Comparison of ENCODE assay signal across 8 mouse cellular contexts in the genomic region with DNA sequence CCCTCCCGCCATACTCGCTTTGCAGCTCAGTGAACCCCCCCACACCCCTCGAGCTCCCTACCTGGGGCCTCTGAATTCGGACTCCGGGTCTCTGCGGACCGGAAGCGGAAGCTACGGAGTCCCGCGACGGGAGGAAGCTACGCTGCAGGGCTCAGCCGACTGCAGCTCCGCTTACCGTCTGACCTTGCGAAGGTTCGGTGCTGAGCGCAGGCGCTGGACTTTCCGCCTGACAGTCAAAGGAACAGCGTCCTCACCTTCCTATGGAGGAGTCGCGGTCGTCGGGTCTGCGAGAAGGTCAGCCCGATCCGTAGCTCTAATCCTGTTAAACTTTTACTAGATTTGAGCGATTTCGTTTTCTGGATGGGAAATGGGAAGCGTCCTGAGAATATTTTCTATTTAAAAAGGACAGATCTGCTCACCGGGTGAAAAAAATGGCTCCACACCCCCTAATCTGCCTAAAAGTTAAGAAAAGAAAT. TPM values are rescaled to one million over a fixed set of nuclear protein-coding genes. Genes with fewer than 3 reads are reported as not detected.
DNase-seq lines count a peak whose midpoint lies in the region; ATAC-seq lines count a peak whose summit lies in the region.

A gene (minus strand): TSS at position 128 of the 476 bp plus-strand sequence.

- peak within 1 kb of the TSS; percentile 75 for H3K4me2 ChIP-seq in embryonic facial prominence, embryonic 12.5 days (replicated peaks)
- peak within 1 kb of the TSS; percentile 56 for H3K4me2 ChIP-seq in limb, embryonic 15.5 days

- DNase-seq in 3134 (ENCODE audit: extremely low read depth, insufficient read length, low spot score): peak; percentile 90
- DNase-seq in adrenal gland, postnatal 25 days: peak; percentile 88
- DNase-seq in heart, adult 18-20 months: peak; percentile 89 to 93
- peak; percentile 91 to 93 for DNase-seq in kidney, adult 8-10 months
- peak; percentile 50 to 69 for DNase-seq in monocyte, adult 2 months (ENCODE audit: low read depth in 1 of 2, low spot score in 2 of 2)
- DNase-seq in spleen, postnatal 36 days (ENCODE audit: low spot score in 2 of 2): peak; percentile 87 to 88

- peaks cover 33% of the 10 kb centered on the region for H3K36me3 ChIP-seq in embryonic facial prominence, embryonic 12.5 days
- peaks cover 20% of the 10 kb centered on the region for H3K36me3 ChIP-seq in limb, embryonic 15.5 days

- H3K9me3 ChIP-seq in embryonic facial prominence, embryonic 12.5 days: no peaks in the 10 kb centered on the region
- no peaks in the 10 kb centered on the region for H3K9me3 ChIP-seq in limb, embryonic 15.5 days

- H3K4me3 ChIP-seq in embryonic facial prominence, embryonic 12.5 days: peak within 1 kb of the TSS; percentile 73
- H3K4me3 ChIP-seq in limb, embryonic 15.5 days: peak within 1 kb of the TSS; percentile 56

- H3K4me1 ChIP-seq in embryonic facial prominence, embryonic 12.5 days: peaks cover 16% of the 10 kb centered on the region
- H3K4me1 ChIP-seq in limb, embryonic 15.5 days: peaks cover 18% of the 10 kb centered on the region

- peak; percentile 90 for ATAC-seq in embryonic facial prominence, embryonic 12.5 days (ENCODE audit: insufficient number of reproducible peaks, insufficient read depth, low FRiP score, low TSS enrichment)
- ATAC-seq in limb, embryonic 15.5 days (ENCODE audit: insufficient number of reproducible peaks, low FRiP score, low TSS enrichment, low read depth): peak; percentile 88

- no peaks in the 10 kb centered on the region for H3K27me3 ChIP-seq in embryonic facial prominence, embryonic 12.5 days
- no peaks in the 10 kb centered on the region for H3K27me3 ChIP-seq in limb, embryonic 15.5 days

- peak within 1 kb of the TSS; percentile 78 for H3K9ac ChIP-seq in embryonic facial prominence, embryonic 12.5 days
- peak within 1 kb of the TSS; percentile 66 for H3K9ac ChIP-seq in limb, embryonic 15.5 days

- peak within 1 kb of the TSS; percentile 82 for H3K27ac ChIP-seq in embryonic facial prominence, embryonic 12.5 days
- peak within 1 kb of the TSS; percentile 83 for H3K27ac ChIP-seq in limb, embryonic 15.5 days

- WGBS in embryonic facial prominence, embryonic 12.5 days: under 1% methylated on average over 33 of the region's 33 CpGs
- under 1% methylated on average over 33 of the region's 33 CpGs for WGBS in limb, embryonic 15.5 days

RNA-seq across cellular contexts. Expression of the gene that starts here (rescaled TPM):
- 272 and 279 TPM in 2 replicates for total RNA-seq in adrenal gland, postnatal 25 days (2021)
- polyA plus RNA-seq in embryonic facial prominence, embryonic 12.5 days (2016; fragmentation: Nextera tagmentation; extraction: Ambion mirVana): 332 and 346 TPM in 2 replicates
- 100 to 1,000 TPM; 323 to 346 TPM for total RNA-seq in heart, adult 18-20 months (2021)
- polyA plus RNA-seq in limb, embryonic 15.5 days (2015; fragmentation: Nextera tagmentation; extraction: Ambion mirVana): 267 and 300 TPM in 2 replicates

Comparison
In these comparisons a context has a peak if more than half of its experiments do, and no peak if none do; other contexts are left out.
1. Peak in every context shown above with its lines: DNase-seq, ATAC-seq, H3K4me3 ChIP-seq and H3K27ac ChIP-seq.